Mouse (Mus musculus): ENCODE measurements around the gene Stk16.
A peak's percentile ranks its signal among the peaks of the same experiment; 100 is the strongest.

Stk16 gene

DNA sequence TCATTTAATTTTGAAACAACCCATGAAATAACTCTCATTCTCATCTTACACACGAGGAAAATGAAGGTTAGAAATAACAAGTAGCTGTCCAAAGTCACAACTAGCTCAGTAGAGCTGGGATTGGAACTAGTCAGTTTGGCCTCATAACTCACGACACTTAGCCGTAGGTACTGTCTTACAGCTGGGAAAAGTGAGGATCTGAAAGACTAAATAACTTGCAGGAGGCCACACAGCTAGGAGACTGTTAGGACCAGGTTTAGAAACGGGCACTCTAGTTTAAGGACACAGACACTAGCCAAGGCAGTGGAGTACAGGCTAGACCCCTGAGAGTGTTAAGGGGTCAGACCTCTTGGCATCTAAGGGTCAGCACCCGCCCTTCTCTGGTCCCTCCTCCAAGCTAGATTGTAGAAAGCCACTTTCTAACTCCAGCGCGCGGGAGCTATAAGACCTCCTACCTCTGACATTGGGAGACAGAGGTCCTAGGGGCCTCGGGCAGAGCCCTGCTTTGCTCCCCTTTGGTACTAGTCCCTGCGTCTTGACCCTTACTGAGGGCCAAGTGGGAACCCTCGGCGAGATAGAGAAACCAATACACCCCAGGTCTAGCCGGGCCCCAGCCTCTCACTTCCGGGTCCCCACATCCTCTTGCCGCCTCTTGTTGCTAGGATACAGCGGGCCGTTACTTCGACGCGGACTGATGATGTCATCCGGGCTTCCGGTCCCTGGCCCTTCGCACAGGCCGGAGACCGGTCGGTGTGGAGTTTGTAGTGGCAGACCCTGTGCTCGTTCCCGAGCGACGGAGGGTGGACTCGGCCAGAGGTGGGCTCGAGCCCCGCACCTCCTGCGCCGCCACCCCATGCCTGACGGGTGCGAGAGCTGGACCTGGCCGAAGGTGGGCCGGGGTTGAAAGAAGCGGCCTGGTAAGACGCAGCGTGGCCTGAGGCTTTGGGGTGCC lies at the start of gene Stk16, which contains the start of gene Glb1l:
Gene Stk16, plus strand, starts transcription at position 703 of the 952 bp plus-strand sequence.
Gene Glb1l, minus strand, starts transcription at position 678 of the 952 bp plus-strand sequence.
- peak; percentile 92 for DNase-seq (ENCODE audit: extremely low read depth, insufficient read length, low spot score)

DNA sequence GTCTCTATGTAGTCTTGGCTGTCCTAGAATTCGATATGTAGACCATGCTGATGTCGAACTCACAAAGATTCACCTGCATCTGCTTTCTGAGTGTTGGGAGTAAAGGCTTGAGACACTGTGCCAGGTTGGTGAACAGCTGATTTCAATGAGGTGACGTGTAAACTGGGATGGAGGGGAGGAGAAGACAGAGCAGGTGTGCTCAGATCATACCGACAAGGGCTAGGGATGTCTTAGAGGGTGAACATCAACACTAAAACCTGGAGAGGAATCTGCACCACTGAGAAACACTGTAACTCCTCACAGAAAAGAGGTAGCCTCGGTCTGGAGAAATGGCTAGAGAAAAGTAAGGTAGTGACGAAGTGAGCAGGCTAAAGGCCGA lies 42.6 kb upstream of the Stk16 start:
- DNase-seq (ENCODE audit: extremely low read depth, insufficient read length, low spot score): no peak

DNA sequence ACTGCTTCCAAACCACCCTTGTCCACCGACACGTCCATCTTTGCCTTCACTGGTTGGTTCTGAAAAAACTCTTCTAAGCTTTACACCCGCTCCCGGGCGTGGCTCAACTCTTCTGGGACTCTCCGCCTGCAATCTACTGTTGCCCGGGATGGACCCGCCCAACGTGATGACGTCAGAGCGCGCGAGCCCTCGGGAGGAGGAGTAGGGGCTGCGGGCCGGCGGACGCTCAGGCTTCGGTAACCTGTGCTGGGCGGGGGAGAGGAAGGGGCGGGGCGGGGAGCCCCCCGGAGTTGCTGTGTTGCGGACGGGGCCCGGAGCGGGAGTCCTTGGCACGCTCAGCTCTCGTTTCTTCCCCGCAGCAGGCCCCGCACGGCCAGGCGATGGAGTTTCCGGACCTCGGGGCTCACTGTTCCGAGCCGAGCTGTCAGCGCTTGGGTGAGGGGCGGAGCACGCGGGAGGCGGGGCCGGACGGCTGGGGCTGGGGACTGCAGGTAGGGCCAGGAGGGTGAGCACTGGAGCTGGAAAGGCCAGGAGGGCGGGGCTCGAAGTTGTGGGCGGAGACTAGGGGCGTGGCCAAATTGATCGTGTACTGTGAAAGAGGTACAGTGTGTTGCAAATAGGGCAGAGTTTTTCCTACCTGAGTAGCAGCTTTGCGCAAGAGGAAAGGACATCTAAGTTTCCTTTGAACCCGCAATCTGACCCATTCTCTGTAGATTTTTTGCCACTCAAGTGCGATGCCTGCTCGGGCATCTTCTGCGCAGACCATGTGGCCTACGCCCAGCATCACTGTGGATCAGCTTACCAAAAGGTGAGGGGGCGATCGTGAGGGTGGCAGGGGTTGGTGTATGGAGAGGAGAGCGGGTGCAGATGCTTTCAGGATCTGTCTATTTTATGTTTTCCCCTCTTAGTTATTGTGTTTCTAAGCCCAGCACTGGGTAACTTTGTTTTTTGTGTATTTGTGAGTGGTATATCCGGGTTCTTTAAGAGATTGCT lies 41.9 kb upstream of the Stk16 start, which contains the start of gene Zfand2b:
Gene Zfand2b, plus strand, starts transcription at position 175 of the 993 bp plus-strand sequence.
- DNase-seq (ENCODE audit: extremely low read depth, insufficient read length, low spot score): peak; percentile 97

DNA sequence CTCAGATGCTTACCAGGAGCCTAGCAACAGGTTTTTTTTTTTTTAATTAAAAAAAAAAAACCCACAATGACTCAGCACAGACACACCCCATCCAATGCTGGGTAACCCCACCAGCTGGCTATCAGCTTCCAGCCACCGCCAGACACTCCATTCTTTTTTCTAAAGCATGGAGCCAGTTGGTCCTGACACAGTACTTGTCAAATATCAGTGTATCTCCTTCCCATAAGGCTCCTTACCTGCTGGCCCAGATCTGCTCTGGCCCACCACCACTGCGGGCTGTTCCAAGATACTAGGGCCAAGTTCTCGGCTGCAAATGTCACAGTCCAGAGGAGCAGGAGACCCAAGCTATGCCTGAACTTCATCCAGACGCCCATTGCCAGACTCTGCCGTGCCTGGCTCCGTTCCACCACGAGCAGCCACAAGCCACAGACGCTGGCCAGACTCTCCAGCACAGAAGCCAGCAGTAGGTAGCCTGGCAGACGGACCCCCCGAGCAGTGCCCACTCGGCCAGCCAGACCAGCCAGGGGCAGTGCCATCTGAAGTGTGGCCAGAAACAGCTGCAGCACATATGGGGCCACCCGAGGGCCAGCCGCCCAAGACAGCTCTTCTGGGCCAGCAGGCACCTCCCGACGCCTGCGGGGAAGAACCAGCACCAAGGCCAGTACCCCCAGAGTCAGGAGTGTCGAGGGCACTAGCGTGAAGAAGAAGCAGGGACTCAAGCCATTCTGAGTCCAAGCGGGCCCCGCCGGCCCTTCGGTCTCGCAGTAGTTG lies 31.1 kb upstream of the Stk16 start:
- DNase-seq (ENCODE audit: extremely low read depth, insufficient read length, low spot score): peak; percentile 80

DNA sequence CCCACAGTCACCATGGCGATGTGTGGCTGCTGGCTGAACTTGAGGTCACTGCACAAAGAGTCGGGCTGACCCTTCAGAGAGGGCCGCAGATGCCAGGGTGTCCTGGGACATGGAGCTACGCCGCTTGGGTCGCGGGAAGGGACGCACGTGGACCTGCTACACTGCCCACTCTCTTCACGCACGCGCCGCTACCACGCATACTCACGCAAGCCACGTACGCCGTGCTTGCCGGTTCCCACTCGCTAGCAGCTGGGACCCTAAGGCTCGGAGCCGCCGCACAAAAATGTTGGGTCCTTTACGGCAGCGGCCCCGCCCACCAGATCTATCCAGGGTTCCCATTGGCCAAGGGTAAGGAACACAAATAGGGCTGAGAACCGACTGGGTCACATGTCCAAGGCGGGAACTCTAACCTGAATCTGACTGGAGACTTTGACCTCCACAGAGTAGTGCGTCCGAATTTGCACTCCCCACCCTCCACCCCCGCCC lies 30.5 kb upstream of the Stk16 start, which contains the start of gene Abcb6:
Gene Abcb6, minus strand, starts transcription at position 288 of the 486 bp plus-strand sequence.
- DNase-seq (ENCODE audit: extremely low read depth, insufficient read length, low spot score): peak; percentile 86

DNA sequence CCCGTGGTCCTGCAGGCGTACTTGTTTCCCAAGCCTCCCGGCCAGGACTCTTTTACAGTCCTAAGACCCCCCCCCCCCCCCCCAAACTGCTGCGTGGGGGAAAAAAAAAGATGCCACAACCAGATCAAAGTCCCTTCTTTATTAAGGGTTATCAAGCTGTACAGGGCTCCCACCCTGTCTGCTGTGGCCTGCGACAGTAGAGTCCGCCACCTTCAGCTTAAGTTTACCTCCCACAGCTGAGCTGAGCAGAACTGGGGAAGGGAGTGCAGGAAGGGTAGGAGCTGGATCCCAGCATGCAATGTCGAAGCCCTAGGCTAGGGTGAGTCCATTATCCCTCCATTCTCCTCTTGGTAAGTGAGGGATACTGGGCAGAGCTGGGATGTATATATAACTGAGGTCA lies 29.9 kb upstream of the Stk16 start:
- no peak for DNase-seq (ENCODE audit: extremely low read depth, insufficient read length, low spot score)

DNA sequence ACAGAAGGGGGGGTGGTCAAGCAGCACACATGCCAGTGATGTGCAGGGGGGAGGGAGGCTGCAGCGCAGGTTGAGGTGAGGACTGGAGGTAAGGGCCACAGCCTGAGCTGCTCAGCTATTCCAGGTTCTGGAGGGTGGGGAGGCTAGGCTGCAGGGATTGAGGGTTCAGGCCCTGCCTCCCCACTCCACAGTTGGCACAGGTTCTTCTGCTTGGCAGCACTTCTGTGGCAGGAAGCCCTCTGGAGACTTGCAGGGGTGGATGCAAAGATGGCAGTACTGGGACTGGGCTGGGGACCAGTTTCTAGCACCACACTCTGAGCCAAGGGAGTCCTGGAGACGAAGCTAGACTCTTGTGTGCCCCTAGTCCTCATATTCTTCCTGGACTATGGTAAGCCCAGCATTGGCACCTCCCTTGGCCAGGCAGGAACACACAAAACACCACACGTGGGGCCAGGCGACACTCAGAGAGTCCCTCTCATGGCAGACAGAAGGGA lies 29.2 kb upstream of the Stk16 start:
- DNase-seq (ENCODE audit: extremely low read depth, insufficient read length, low spot score): no peak

DNA sequence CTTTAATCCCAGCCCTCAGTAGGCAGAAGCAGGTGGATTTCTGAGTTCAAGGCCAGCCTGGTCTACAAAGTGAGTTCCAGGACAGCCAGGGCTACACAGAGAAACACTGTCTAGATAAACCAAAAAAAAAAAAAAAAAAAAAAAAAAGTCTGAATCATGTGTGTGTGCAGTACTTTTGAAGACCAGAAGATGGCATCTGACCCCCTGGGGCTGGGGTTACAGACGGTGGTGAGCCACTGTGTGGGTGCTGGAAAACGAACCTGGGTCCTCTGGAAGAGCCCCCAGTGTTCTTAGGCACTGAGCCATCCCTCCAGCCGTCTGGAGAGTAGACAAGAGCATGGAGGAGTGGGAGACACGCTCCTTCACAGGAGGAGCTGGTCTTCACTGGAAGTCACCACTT lies 28.5 kb upstream of the Stk16 start:
- DNase-seq (ENCODE audit: extremely low read depth, insufficient read length, low spot score): no peak

DNA sequence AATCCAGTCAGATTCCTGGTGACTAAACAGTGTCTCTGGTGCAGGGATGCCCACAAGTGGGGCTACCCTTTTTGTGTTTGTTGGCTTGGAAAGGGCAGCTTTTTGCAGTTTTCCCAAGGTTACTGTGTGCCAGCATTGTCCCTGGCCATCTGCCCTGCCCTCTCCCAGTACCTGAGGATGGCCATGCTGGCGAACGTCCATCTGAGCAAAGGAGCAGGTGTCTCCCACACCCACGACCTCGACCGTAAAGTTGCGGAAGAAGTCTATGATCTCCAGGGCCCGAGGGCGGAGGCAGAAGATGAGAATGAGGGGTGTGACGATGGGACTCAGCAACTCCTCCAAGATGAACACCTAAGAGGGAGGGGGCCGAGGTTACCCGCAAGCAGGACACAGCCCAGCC lies 25.1 kb upstream of the Stk16 start:
- no peak for DNase-seq (ENCODE audit: extremely low read depth, insufficient read length, low spot score)

DNA sequence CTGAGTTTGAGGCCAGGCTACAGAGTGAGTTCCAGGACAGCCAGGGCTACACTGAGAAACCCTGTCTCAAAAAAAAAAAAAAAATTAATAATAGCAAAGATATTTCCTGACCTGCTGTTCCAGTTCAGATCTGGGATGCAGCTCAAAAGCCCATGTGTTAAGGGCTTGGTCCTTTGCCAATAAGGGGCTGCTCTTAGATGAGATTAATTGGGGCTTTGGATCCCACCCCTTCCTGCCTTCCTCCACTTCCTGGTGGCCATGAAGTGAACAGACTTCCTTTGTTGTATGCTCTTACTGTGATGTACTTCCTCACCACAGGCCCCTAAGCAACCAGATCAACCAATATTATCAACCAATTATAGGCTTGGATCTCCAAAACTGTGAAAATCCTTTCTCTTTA lies 23.5 kb upstream of the Stk16 start:
- DNase-seq (ENCODE audit: extremely low read depth, insufficient read length, low spot score): no peak

DNA sequence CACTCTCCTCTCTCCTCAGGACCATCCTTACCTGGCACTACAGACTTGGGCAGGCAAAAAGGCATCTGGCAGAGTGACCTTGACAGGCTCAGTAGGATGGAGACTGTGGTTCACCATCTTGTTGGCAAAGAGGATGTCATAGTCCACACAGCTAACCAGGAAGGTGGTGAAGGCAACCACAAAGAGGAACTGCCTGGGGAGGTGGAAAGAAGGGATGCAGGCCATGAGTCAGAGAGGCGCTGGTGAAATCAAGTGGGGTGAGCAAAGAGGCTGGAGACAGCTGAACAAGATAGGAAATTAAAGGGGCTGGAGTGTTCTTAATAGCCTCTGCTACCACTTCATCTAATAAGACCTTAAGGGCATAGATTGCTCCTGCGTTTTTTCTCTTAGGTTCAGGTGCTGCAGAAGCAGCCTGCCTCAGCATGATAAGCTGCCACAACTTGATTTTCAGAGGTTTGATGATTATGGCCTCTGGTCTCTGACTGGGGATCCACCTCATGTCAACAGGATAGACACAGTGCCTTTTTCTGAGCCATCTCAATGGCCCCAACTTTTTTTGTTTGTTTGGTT lies 22.6 kb upstream of the Stk16 start:
- DNase-seq (ENCODE audit: extremely low read depth, insufficient read length, low spot score): no peak

DNA sequence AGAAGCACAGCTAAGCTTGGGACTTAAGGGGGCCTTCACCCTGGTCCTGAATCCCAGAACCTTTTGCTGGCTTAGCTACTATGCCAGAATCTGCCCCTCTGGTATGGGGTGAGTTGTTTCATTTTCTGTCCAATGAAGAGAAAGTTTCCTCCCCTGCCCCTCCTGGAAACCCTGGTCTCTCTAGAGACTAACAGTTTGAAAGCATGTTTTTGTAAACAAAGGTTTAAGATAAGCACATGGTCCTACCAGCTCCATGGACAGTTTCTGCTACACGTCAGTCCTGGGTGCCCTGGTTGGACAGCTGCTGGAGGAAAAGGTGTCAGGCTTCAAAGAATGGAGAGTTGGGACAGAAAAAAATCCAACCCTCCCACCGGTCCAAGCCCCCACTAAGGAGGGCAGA lies 20.1 kb upstream of the Stk16 start:
- no peak for DNase-seq (ENCODE audit: extremely low read depth, insufficient read length, low spot score)

DNA sequence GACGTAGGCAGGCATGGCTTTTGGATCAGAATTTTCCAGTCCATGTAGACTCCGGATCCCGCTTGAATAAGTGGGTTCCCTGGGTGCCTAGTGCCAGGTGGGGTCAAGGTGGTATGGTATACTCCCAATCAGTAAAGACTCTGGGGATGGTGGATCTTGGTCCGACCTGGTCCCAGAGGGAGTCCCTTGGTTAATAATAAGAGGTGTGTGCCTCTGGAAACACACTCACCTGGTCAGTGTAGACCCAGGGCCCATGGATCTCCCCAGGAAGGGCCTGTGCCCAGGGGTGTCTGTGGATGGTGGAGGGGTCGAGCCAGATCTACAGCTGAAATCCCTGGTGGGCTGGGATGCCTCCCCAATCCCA lies 19.4 kb upstream of the Stk16 start:
- DNase-seq (ENCODE audit: extremely low read depth, insufficient read length, low spot score): no peak

DNA sequence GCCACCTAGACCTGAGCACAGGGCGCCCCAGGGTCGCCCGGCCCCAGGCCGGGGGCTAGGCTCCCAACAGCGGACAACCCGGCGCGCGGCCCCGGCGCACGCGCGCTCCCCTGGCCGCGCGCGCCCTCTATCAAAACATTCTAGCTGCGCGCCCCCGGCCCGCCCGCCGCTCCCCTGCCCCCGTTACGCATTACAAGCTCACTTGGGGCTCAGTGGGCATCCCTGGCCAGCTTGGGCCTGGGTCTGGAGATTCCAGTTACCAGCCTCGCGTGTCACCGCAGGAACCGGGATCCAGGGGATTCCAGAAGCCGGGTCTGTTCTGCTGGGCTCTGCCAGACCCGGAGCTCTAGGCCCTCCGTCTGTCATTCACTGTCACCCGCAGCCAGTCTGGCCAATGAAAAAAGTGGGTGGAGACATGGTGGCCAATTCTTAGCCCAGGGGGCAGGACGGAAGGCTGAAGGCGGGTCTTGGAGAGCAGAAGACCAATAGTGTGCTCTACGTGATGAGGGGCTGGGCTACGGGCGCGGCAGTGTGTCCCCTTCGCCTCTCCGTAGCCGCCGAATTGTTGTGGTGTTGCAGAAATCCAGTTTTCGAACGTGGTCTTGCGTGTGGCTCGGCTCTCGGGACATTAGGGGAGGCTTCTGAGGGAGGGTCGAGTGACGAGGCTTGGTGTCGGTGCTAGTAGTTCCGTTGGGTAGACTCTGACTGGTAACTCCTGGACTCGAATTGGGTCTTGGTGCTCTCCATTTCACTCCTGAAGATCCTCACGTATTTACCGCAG lies 18.8 kb upstream of the Stk16 start, which contains the start of the genes Ankzf1 and Atg9a:
Gene Ankzf1, plus strand, starts transcription at position 530 of the 781 bp plus-strand sequence.
Gene Atg9a, minus strand, starts transcription at position 575 of the 781 bp plus-strand sequence.
- DNase-seq (ENCODE audit: extremely low read depth, insufficient read length, low spot score): peak; percentile 97

DNA sequence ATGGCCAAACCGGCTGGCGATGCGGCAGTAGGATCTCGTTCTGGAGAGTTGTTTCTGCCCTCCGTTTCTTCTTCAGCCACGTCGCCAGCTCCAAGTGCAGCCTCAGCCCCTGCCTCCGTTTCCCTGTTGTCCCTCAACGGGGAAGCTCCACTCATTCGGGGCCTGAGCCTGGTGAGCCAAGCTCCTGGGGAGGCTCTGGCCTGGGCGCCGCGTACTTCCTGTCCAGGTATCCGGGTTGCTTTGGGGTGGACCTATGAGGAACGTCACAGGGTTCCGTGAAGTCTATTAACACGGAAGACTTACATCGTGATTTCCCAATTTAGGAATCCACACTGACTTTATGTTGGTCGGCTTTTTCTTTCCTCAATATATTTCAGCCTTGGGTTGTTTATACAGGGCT lies 18.2 kb upstream of the Stk16 start:
- DNase-seq (ENCODE audit: extremely low read depth, insufficient read length, low spot score): no peak

DNA sequence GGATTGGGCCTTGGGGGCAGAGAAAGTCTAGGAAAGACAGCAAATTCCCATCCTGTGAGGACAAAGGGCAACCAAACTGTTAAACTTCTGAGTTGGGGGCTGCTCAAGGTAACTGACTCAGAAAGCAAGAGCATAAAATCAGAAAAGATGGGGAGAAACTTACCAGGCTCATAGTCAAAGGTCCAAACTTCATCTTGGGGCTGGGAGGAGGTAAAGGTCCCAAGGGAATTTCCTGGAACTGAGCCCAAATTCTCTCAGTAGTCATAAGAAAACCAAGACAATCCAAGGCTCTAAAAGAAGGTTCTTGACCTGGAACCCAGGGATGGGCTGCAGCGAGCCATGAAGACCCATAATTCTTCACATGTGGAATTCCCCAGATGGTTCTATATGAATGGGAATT lies 9.4 kb upstream of the Stk16 start:
- no peak for DNase-seq (ENCODE audit: extremely low read depth, insufficient read length, low spot score)

DNA sequence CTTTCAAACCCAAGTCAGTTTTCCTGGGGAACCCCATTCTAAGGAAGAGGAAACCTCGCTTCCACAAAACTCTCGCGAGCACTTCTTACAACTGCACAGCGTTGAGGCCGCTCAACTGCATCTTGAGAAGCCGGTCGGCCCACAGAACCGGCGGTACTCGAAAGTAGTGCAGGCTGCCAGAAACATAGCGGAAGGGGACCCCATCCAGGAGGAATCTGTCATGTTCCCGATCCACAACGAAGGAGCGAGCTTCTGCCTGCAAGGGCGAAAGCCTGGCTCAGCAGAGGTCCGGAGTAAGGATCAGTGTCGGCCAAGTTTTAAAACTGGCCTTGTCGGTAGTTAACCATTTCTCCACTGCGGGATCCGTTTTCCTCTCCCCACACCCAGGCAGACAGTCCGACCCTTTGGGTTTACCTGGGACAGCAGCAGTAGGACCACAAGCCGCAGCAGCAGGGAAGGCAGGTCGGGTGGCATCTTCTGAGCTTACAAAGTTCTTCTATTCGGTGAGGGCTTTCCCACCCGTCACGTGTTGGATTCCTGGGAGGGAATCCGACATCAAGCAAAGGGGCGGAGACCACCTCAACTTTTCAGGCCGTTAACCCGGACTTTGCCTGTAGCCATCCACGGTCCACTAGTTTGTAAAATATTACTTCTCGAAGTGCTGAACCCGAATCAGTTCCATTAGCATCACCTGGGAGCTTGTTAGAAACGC lies 1.5 kb upstream of the Stk16 start:
- no peak for DNase-seq (ENCODE audit: extremely low read depth, insufficient read length, low spot score)

DNA sequence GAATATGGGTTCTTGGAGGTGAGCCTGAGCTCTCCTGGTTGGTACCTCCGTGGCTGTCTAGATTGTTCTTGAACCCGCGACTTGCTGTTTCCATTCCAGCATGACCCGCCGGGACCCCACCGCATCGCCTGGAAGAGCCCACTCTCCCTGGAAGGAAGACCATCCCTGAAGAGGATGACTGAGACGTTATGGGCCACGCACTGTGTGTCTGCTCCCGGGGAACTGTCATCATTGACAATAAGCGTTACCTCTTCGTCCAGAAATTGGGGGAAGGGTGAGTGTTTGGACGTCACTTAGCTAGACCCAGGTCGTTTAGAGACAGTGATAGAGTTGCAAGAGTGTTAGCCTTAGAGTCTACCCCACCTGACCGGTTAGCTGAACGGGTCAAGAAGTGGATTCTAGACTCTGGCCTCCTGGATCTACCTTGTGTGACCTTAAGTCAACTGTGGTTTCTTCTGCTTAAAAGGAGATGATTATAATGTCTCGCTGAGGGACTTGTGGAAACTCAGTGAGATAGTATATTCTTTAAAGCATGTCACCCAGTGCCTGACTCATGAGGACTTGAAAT lies 587 bp downstream of the Stk16 start:
- DNase-seq (ENCODE audit: extremely low read depth, insufficient read length, low spot score): no peak

All from 3134 (cell line).